Mouse (Mus musculus) T-helper 17 cell (primary cell): ENCODE measurements at regions not wholly inside any gene's neighbourhood (a gene's known extent, or its start where the extent isn't known, plus 50 kb on each side); places are given as distances from the start of the nearest gene placed in this dataset.

Experiments
- in situ Hi-C, 2 experiments: fragments of 300-600 bp; cut with MboI, MseI; formaldehyde crosslinking; loops; 1 replicate in 1 of 2; 2 replicates in 1 of 2; pipeline ENCODE4 v1.15.1; 2025; ENCODE audit warnings: high pct_unique_total_duplicates in 2 of 2

- in situ Hi-C loops = no loop called here
Observed at GRCm38 (mm10) chr2:50654221-50654952, 357.8 kb upstream of the Mmadhc start.

- in situ Hi-C loops = no loop called here
Observed at GRCm38 (mm10) chr2:50653121-50653615, 356.6 kb upstream of the Mmadhc start.

- in situ Hi-C loops = no loop called here
Observed at GRCm38 (mm10) chr2:50649656-50650055, 353.1 kb upstream of the Mmadhc start.

GRCm38 (mm10) chr2:50643219-50643618 is 346.6 kb upstream of the Mmadhc start:
- in situ Hi-C loops = no loop called here

GRCm38 (mm10) chr2:50642198-50642597 is 345.6 kb upstream of the Mmadhc start:
- in situ Hi-C loops = no loop called here

- in situ Hi-C loops = no loop called here
Observed at GRCm38 (mm10) chr2:50635896-50636295, 339.3 kb upstream of the Mmadhc start.

- in situ Hi-C loops = no loop called here
Observed at GRCm38 (mm10) chr2:50631786-50632185, 335.2 kb upstream of the Mmadhc start.

- in situ Hi-C loops = no loop called here
Observed at GRCm38 (mm10) chr2:50627501-50627900, 330.9 kb upstream of the Mmadhc start.

GRCm38 (mm10) chr2:50625233-50625749 is 328.7 kb upstream of the Mmadhc start:
- in situ Hi-C loops = no loop called here

- in situ Hi-C loops = no loop called here
Observed at GRCm38 (mm10) chr2:50609086-50609485, 312.5 kb upstream of the Mmadhc start.

GRCm38 (mm10) chr2:50589195-50589594 is 292.6 kb upstream of the Mmadhc start:
- in situ Hi-C loops = no loop called here

GRCm38 (mm10) chr2:50588652-50589051 is 292.1 kb upstream of the Mmadhc start:
- in situ Hi-C loops = no loop called here

- in situ Hi-C loops = no loop called here
Observed at GRCm38 (mm10) chr2:50586321-50587050, 289.9 kb upstream of the Mmadhc start.

- in situ Hi-C loops = no loop called here
Observed at GRCm38 (mm10) chr2:50579620-50580019, 283.0 kb upstream of the Mmadhc start.

GRCm38 (mm10) chr2:50578278-50579043 is 281.9 kb upstream of the Mmadhc start:
- in situ Hi-C loops = no loop called here

- in situ Hi-C loops = no loop called here
Observed at GRCm38 (mm10) chr2:50577736-50578135, 281.1 kb upstream of the Mmadhc start.

GRCm38 (mm10) chr2:50573455-50573854 is 276.9 kb upstream of the Mmadhc start:
- in situ Hi-C loops = no loop called here

- in situ Hi-C loops = no loop called here
Observed at GRCm38 (mm10) chr2:50571021-50571420, 274.4 kb upstream of the Mmadhc start.

GRCm38 (mm10) chr2:50569502-50570285 is 273.1 kb upstream of the Mmadhc start:
- in situ Hi-C loops = no loop called here

GRCm38 (mm10) chr2:50568777-50569501 is 272.3 kb upstream of the Mmadhc start:
- in situ Hi-C loops = no loop called here
